Mouse (Mus musculus) heart, postnatal 0 days (tissue): ENCODE data around the gene Nfe2. TPM values are rescaled to one million over a fixed set of nuclear protein-coding genes. Genes with fewer than 3 reads are reported as not detected.
A peak's percentile ranks its signal among the peaks of the same experiment; 100 is the strongest.

Experiments used
- ATAC-seq: fragments of 200-750 bp; cut with Nextera tagmentation; 2 replicates; pipeline ENCODE4 v1.8.0; 2017; ENCODE audit warnings: low read depth, moderate number of reproducible peaks, moderate library complexity; ENCODE audit not compliant: insufficient read depth
- DNase-seq: peaks from one replicate; pipeline ENCODE4 v3.0.0-alpha.2; 2016; ENCODE audit warnings: low spot score
- H3K27ac ChIP-seq: fragments of 300-500 bp; sonication (generic); 2 replicates; pipeline ENCODE4 v1.5.1; 2014; ENCODE audit warnings: low read depth, mild to moderate bottlenecking
- H3K27me3 ChIP-seq: fragments of 300-500 bp; sonication (generic); 2 replicates; pipeline ENCODE4 v1.6.1; 2014; ENCODE audit warnings: low read length, mixed read lengths; ENCODE audit not compliant: control insufficient read depth, insufficient read depth
- H3K36me3 ChIP-seq: fragments of 300-500 bp; sonication (generic); replicated peaks from 2 replicates; pipeline ENCODE4 v1.6.1; 2014; ENCODE audit warnings: low read length, mixed read lengths; ENCODE audit not compliant: control insufficient read depth, insufficient read depth
- H3K4me1 ChIP-seq: fragments of 300-500 bp; sonication (generic); 2 replicates; pipeline ENCODE4 v1.6.1; 2014; ENCODE audit warnings: antibody characterized with exemption; ENCODE audit not compliant: control insufficient read depth, insufficient read depth
- H3K4me2 ChIP-seq: fragments of 300-500 bp; sonication (generic); 2 replicates; pipeline ENCODE4 v1.6.1; 2014; ENCODE audit warnings: low read depth, mild to moderate bottlenecking, low read length, moderate library complexity
- H3K4me3 ChIP-seq: fragments of 300-500 bp; sonication (generic); 2 replicates; pipeline ENCODE4 v1.5.1; 2014; ENCODE audit warnings: low read depth, low read length
- H3K9ac ChIP-seq: fragments of 300-500 bp; sonication (generic); replicated peaks from 2 replicates; pipeline ENCODE4 v1.6.1; 2014; ENCODE audit warnings: low read depth, low read length, mixed read lengths
- H3K9me3 ChIP-seq: fragments of 300-500 bp; sonication (generic); replicated peaks from 2 replicates; pipeline ENCODE4 v1.6.1; 2016; ENCODE audit warnings: low read length; ENCODE audit not compliant: control insufficient read depth
- CTCF ChIP-seq: IDR thresholded peaks from 2 replicates; pipeline ENCODE4 v1.5.1; 2016; ENCODE audit warnings: antibody characterized with exemption, control low read depth, low read depth
- EP300 ChIP-seq: IDR thresholded peaks from 2 replicates; pipeline ENCODE4 v1.6.1; 2016; ENCODE audit warnings: antibody characterized with exemption, low read depth
- WGBS: fragments of 180-500 bp; shearing (Covaris S2); extraction: QIAGEN DNeasy Blood & Tissue Kit; methylation state at CpG from one replicate; pipeline ENCODE4 v1.1.7; 2014; 5-methylcytosine and 5-hydroxymethylcytosine counted together
- polyA plus RNA-seq: library from polyadenylated mRNA; unstranded; fragments of >200 nt; fragmentation: Nextera tagmentation; extraction: Ambion mirVana; gene quantifications from 2 replicates; pipeline ENCODE4 v1.2.1, GENCODE M21; 2015
- total RNA-seq: library from RNA; depleted of rRNA; stranded (reverse); fragments of >200 nt; gene quantifications from 2 replicates; pipeline ENCODE4 v1.2.3, GENCODE M21; 2014; ENCODE audit warnings: low replicate concordance

Nfe2 gene
- total and polyA plus RNA-seq, 2 experiments from 2014 or later: 1.2 to 1.9 TPM

DNA sequence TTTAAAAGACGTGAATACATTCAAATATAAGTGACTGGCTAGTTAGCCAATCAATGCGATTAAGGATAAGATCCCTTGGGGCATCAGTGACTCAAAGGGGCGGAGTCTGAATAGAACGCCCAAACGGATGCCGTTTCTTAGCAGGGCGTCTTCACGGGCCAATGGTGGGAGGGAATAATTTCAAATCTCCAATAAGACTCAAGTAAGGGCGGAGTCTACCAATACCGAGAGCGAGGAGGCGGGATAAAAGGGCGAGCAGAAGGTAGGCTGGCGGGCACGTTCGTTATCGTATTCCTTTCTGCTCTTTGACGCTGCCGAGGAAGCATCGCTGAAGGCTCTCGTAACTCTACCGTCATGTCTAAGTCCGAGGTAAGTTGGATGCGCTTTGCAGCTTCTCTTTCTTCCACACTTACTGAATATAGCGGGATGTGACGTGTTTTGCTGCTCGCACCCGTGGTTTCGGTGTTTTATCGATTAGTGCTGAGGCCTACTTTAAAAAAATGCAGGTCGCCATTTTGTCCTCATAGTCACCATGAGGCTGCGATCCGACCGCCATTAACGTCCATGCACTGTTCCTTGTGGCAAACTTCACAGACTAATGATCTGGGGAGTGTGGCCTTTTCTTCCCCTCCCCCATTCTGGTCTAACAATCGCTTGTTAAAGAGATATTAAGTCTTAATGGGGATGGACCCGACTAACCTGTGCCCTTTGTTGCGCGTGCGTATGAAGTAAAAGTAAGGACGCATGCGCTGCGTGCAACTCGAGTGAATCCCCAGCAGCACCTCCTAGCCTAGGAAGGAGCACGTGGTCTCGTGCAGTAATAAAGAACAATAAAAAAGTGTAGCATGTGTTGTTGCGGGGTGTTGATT lies 17.8 kb downstream of the Nfe2 start, which contains the start of gene Hnrnpa1:
Gene Hnrnpa1, plus strand, starts transcription at position 273 of the 869 bp plus-strand sequence.
- peak; percentile 100 for DNase-seq
- H3K9me3 ChIP-seq: no peaks in the 10 kb centered on the region
- H3K27me3 ChIP-seq: no peaks in the 10 kb centered on the region
- TF ChIP-seq EP300 (peak; percentile 65; the same call in 1 of the 2 replicates), CTCF (no peak)
- H3K9ac ChIP-seq: peak within 1 kb of the TSS; percentile 84
- peaks cover 34% of the 10 kb centered on the region for H3K36me3 ChIP-seq
- H3K27ac ChIP-seq: peak within 1 kb of the TSS; percentile 95
- H3K4me1 ChIP-seq: peaks cover 23% of the 10 kb centered on the region
- peak; percentile 89 for ATAC-seq
- peak within 1 kb of the TSS; percentile 62 for H3K4me2 ChIP-seq
- WGBS: under 1% methylated on average over 47 of the region's 47 CpGs
- peak within 1 kb of the TSS; percentile 65 for H3K4me3 ChIP-seq

DNA sequence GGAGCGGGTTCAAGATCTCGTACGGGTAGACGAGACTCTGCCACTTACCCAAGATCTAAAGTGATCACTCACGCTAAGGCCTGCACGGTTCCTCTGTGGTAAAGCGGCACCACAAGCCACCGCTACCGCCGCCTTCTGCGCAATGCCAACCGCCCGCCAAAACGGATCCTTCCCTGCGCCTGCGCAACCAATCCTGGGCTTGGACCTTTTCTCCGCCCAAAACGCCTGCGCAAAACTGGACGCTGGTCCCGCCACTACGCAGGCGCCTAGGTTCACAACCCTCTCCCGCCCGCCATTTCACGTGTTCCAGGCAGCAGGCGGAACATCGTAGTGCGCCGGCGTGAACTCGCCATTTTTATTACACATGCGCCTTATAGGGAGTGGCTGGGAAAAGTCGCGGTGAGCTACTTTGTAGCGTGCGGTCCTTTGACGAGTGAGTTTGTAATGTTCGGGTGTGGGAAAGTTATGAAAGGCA lies 18.5 kb downstream of the Nfe2 start, which contains the start of gene Cbx5:
Gene Cbx5, minus strand, starts transcription at position 132 of the 475 bp plus-strand sequence.
- H3K27ac ChIP-seq: peak within 1 kb of the TSS; percentile 95
- peaks cover 32% of the 10 kb centered on the region for H3K36me3 ChIP-seq
- ATAC-seq (peak; percentile 90), DNase-seq (peak; percentile 97)
- peak within 1 kb of the TSS; percentile 65 for H3K4me3 ChIP-seq
- peaks cover 23% of the 10 kb centered on the region for H3K4me1 ChIP-seq
- peak within 1 kb of the TSS; percentile 62 for H3K4me2 ChIP-seq
- H3K9me3 ChIP-seq: no peaks in the 10 kb centered on the region
- H3K27me3 ChIP-seq: no peaks in the 10 kb centered on the region
- WGBS: under 1% methylated on average over 39 of the region's 39 CpGs
- peak within 1 kb of the TSS; percentile 84 for H3K9ac ChIP-seq
- no peak; the same call in 1 of the 2 replicates for TF ChIP-seq EP300
- no peak for TF ChIP-seq CTCF

DNA sequence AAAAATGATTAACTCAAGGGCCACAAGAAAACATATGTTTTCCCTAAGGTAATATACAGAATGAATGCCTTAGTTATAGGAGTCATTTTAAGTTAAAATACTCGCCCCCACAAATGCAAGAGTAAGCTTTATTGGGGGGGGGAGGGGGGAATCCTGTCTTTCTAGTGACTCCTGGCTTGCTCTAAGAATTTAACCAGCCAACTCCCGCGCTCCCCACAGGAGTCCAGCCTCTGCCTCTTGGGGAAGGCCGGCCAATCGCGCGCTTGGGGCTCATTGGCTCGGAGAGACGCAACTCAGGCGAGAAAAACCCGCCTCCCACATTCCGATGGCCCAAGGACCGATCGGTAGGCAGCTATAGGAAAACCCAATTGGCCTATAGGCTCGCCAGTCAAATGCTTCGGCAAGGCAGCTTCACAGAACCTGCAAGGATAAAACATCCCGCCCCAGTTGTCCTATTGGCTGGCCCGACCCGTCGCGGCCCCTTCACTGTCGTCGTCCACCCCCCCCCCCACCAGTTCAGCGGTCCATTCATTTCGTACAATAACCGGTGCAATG lies 19.0 kb downstream of the Nfe2 start:
- Histone ChIP-seq H3K9ac (peak overlapping the region; percentile 40; the same call in 1 of the 2 replicates), H3K27ac (peak overlapping the region; percentile 95), H3K4me2 (peak overlapping the region; percentile 62), H3K9me3 (no peaks in the 10 kb centered on the region), H3K27me3 (no peaks in the 10 kb centered on the region), H3K4me1 (peaks cover 23% of the 10 kb centered on the region), H3K36me3 (peaks cover 33% of the 10 kb centered on the region), H3K4me3 (peak overlapping the region; percentile 65)
- DNase-seq (peak; percentile 98), ATAC-seq (peak; percentile 80)
- TF ChIP-seq CTCF (no peak), EP300 (no peak; the same call in 1 of the 2 replicates)
- under 1% methylated on average over 26 of the region's 26 CpGs for WGBS

DNA sequence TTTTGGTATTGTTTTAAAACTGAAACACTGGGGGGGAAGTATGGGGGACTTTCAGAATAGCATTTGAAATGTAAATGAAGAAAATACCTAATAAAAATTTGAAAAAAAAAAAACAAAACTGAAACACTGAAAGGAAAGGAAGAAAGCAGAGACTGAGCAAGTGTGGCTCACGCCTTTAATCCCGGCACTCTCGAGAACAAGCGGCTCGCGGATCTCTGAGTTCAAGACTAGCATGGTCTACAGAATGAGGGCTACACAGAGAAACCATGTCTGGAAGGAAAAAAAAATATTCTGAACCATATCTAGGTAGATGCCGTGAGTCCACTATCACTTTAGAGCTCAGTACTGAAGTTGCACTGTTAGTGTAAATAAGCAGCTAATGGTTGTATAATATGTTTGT lies 20.9 kb downstream of the Nfe2 start:
- H3K4me3 ChIP-seq: no peak overlapping the region
- peaks cover 17% of the 10 kb centered on the region for H3K4me1 ChIP-seq
- DNase-seq (no peak), ATAC-seq (no peak)
- TF ChIP-seq EP300: no peak
- TF ChIP-seq CTCF: no peak
- H3K4me2 ChIP-seq: no peak overlapping the region
- peaks cover 14% of the 10 kb centered on the region for H3K36me3 ChIP-seq
- no peaks in the 10 kb centered on the region for H3K27me3 ChIP-seq
- H3K9me3 ChIP-seq: no peaks in the 10 kb centered on the region
- H3K27ac ChIP-seq: no peak overlapping the region
- 87% methylated on average over 7 of the region's 7 CpGs for WGBS
- H3K9ac ChIP-seq: no peak overlapping the region

DNA sequence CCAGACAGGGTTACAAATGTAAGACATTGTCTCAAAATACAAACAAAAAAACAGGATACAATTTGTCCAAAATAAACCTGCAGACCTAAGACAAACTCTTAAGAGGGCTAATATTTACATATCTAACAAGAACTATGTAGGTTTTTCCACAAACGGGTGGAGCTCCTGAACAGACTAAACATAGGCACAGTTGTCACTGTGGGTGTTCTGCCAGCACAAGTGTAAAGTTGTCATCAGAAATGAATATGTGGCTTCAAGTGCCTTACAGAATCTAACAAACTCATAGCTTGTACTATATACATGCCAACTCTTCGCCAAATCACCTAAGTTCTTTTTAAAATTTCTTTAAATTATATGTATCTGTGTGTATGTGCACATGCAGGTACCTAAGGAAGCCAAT lies 25.1 kb downstream of the Nfe2 start:
- peak overlapping the region; percentile 64 for H3K27ac ChIP-seq
- H3K4me1 ChIP-seq: peaks cover 9% of the 10 kb centered on the region
- no peak overlapping the region for H3K4me3 ChIP-seq
- 40% methylated on average over 2 of the region's 2 CpGs for WGBS
- no peaks in the 10 kb centered on the region for H3K27me3 ChIP-seq
- no peak for TF ChIP-seq EP300
- no peak for TF ChIP-seq CTCF
- ATAC-seq (no peak), DNase-seq (no peak)
- H3K36me3 ChIP-seq: 0 out of 2 replicates have a peak, but pooled peaks cover 5% of the 10 kb centered on the region
- no peak overlapping the region for H3K4me2 ChIP-seq
- H3K9me3 ChIP-seq: no peaks in the 10 kb centered on the region
- H3K9ac ChIP-seq: no peak overlapping the region
